Mouse (Mus musculus) retina, embryonic 14.5 days (tissue): ENCODE measurements at regions not wholly inside any gene's neighbourhood (a gene's known extent, or its start where the extent isn't known, plus 50 kb on each side); places are given as distances from the start of the nearest gene placed in this dataset.

Experiments
- DNase-seq: peaks from one replicate; pipeline ENCODE4 v3.0.0-alpha.2; 2015; ENCODE audit warnings: low spot score

DNA sequence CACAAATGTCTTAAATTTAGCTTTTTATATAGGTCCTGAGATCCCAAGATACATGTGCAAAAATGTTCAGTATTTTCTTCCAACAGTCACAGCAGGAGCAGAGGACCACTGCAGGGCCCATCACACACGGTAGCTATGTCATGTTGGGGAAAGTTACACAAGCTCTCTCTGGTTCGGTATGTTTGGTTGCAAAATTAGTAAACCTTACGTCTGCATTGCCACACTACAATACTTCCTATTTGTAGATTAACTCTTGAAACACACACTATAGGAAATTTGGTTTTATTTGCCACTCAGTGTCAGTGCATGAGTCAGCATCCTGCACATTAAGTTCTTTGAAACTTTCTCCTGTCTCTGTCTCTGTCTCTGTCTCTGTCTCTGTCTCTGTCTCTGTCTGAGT lies 82.0 kb downstream of the Cth start:
- DNase-seq = no peak

DNA sequence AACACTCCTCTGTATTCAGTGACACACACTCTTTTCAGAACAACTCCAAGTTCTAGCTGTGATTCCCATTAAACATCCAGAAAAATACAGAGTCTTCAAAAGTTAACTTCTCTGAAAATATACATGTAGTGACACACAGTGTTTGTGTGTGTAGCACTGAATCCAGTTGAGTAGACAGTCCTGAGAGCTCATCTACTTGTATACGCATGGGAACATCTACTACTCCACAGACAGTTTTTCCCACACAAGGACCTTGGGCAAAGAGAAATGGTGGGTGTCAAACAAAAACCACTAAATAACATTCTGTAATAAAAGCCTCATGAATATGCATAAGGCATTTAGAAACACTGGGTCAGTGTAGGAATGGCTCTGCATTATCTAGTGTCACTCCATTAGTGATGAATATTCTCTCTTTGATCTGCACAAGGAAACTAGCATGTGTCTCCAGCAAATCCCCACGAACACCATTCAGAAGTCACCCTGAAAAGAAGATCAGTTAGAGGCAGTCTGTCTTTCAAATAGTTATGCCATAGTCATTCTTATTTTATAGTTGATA lies 83.6 kb downstream of the Cth start:
- DNase-seq = no peak

DNA sequence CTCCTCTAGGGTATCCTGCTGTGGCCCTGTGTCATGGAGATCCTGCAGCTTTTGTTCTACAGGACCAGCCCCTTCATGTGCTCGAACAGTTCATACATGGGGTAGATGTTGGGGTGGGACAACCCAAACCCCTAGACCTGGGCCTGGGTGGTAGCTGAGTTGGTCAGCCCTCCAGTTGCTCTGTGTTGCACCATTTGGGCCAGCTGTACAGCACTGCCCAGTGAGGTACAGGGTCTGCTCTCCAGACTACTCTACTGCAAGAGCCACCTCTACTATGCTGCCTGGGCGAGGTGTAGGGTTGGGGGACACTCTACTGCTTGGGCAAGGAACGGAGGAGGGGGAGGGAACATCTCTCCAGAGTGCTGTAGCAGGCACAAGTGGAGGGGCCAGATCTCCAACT lies 120.6 kb downstream of the Cth start:
- no peak for DNase-seq

DNA sequence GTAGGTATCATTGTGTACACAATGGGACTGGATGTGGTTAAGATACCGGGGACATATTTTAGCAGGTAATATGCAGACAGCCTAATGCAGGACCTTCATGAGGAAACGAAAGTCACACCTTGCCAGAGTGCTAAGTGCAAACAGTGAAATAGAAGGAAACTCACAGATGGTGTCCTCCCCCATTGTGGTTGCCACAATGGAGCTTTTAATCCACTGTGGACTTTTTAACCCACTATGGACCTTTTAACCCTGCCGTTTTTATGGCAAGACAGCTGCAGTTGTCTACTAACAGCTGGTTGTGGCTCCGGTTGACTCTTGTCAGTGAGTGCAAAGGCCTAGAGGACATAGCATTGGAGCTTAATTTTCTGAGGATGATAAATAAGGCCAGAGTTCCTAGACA lies 121.5 kb downstream of the Cth start:
- DNase-seq = no peak

DNA sequence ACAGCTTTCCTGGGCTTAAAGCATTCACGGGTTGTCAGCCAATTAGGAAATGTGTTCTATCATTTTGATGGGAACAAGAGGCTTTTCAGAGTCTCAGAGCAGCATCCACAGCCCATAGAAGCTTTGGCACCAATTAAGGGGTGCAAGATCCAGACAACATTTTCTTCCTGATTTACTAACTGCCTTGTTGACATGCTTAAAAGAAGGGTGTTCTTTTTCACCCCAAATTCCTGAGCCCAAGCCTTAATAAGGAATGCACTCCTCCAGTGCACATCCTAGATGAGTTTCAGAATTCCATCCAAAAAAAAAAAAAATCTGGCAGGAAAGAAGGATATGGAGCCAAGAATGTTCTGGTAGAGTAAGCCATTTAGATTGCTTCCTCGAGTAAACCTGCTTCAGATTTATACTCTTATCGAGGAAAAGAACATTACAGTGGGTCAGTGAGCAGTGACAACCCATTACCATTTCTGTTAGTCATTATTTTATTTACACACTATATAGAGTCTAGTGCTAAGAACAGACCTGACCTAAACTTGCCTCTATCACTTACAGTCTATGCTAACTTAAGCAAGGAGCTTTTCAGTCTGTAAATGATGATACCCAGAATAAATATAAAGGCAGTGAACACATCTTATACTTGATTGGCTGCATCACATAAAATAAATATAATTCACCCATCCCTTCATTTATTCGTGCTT lies 137.2 kb downstream of the Cth start:
- no peak for DNase-seq

DNA sequence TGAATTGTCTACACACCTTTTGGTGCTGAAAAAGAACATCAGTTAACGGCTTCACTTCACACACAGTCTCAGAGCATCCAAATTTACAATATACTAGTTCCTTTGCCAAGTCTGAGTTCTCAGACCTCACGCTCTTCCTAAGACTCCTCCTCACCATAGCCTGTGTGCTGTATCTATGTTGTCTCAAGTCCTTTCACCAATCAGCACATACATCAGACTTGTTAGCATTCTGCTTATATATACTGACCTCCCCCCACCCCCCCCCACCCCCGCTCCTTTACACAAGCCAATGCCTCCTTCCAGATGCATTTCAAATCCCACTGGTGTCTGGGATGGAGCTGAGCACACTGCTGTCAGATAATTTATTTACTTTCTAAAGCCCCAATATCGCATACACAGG lies 143.8 kb downstream of the Cth start:
- no peak for DNase-seq

DNA sequence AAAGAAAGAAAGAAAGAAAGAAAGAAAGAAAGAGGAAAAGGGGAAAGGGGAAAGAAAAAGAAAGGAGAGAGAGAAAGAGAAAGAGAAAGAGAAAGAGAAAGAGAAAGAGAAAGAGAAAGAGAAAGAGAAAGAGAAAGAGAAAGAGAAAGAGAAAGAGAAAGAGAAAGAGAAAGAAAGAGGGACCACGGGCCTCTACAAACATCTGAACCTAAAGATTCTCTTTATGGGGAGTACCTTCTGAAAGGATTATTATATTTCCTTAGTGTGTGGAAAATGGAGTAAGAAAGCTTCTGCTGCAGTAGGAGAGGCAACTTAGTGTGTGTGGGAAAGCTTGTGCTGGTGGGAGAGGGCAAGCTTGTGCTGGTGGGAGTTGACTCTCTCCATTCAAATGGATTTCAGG lies 147.1 kb downstream of the Cth start:
- no peak for DNase-seq

DNA sequence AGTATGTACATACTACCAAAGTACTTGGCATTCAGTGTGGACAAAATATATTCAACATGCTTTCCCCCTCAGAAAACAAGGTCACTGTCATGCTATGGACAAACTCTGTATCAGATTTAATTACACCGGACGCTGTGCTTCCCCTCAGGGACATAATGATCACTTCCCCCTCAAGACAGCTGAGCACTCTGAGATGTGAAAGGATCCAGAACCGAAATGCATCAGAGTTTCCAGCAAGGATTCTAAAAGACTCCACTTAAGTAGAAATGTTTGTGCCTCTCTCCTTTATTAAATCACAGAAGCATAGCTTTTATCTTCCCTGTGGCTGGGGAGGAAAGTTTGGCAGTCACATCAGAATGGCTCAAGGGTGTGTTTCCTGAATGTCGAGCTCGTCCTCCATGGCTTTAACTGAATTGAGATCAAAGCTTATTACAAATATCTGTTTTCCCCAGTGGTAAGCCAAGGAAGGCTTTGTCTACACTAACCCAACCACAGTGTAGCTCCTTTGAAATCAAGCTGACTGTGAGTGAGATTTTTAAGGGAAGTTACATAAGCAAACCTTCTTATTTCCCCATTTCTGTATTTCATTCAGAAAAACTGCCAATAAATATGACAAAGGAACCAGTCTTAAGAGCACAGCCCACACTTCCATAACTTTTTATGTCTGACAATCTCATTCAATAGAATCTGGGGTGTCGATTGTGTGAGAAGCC lies 161.2 kb downstream of the Cth start:
- no peak for DNase-seq

DNA sequence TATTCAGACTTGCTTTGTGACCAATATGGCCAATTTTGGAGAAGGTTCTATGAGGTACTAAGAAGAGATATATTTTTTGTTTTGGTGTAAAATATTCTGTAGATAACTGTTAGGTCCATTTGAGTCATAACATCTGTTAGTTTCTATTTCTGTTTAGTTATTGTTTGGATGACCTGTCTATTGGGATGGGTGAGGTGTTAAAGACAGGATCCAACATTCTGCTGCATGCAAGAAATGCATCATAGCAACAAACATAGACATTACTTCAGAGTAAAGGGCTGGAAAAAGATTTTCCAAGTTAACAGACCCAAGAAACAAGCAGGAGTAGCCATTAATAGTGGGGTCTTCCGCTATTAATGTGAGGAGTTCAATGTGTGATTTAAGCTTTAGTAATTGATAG lies 165.0 kb downstream of the Cth start:
- no peak for DNase-seq

DNA sequence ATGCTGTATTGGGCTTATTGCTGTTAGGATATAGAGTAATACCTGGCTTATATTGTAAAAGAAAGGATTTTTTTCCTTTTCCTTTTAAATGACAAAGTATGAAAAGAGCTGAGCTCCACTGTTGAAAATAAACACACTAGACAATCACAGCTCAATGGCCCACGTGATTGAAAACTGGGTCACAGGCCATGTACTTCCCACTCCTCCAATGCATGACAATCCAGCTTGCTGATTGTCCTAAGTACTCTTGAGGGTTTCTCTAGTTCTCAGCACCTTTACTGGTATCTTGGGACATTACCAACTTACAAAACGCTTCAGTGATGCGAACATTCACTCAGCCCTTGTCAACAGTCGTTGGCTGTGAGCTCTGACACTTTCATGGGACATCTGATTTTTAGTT lies 170.1 kb downstream of the Cth start:
- DNase-seq = no peak

DNA sequence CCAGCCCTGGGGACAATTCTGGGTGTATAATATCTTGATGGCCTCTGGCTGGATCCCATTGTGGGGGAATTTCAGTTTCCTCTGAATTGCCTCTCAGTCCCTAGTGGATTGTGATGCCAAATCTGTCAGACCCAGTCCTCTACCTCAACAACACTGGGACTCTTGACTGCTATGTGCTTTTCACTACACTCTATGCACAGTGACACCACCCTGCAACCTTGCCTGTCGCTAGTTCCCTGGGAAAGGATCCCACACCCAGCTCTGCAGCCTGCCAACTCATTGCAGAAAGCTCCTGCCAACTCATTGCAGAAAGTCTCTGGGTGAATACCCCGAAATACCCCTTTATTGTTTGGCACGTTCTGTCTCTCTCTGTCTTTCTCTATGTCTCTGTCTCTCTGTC lies 174.6 kb downstream of the Cth start:
- no peak for DNase-seq

DNA sequence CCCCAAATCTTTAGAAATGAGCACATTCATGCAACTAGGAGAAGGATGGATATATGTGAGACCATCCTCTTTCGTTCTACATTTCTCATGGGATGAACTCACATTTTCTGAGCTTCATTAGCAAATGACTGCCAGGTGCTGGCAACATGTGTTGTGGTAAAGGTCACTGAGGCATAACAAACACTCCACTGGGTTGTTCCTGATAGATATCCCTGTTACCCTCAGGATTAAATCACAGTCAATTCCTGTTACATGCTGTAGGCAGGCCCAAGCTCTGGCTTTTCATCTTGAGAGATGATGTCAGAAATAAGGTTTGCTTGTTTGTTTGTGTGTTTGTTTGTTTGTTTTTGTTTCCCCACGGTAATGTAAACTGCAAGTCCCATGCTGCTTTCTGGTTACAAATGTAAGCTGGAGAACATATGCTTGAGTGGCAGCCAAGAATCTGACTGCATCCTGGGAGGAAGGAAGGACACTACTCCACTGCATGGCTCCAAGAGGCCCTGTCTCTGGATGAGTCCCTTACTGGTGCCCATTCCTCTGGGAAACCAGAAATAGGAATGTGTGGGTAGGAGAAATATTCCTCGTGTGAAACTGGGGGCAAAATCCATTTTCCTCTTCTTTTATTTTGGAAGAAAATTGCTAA lies 176.4 kb downstream of the Cth start:
- DNase-seq = peak; percentile 13

DNA sequence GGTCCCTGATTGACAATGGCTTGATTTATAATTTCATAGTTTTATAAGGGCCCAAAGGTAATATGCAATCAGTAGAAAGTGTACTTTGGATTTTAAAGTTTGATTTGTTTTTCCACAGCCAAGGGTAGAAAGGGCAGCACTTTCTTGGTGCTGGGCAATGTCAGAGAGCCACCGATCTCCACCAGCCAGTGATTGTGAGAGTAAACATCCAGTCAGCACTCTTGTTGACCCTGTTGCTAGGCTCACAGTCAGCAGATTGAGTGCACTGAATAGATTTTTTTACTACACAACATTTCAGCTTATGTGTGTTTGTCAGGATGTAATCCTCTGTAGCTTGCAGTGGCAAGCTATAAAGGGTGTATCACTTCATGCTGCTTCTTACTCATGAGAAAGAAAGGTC lies 176.3 kb downstream of the Ptger3 start:
- DNase-seq = no peak

DNA sequence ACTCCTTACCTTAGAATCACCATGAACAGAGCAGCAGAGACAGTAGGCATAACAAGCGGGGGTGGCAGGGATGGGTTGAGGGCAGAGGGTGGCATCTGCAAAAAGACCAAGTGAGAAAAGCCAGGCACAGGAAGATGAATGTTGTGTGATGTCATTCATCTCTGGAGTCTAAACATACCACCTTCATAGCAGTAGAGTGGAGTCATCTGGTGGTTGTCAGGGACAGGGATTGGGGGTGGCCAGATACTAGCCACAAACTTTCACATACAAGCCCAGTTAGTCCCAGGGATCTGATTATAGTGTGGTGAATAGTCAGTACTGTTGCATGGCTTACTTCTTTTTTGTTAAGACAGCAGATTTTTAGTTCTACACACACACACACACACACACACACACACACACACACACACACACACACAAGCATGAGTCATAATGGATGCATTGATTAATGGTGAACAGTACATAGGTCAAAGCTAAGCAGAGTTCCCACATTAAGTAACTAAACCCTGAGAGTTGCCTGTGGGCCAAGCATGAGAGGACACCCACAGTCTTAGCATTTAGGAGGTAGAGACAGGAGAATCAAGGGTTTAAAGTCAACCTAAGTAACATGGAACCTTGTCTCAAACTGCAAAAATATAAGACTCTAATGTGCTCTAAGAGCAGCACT lies 173.1 kb downstream of the Ptger3 start:
- no peak for DNase-seq

DNA sequence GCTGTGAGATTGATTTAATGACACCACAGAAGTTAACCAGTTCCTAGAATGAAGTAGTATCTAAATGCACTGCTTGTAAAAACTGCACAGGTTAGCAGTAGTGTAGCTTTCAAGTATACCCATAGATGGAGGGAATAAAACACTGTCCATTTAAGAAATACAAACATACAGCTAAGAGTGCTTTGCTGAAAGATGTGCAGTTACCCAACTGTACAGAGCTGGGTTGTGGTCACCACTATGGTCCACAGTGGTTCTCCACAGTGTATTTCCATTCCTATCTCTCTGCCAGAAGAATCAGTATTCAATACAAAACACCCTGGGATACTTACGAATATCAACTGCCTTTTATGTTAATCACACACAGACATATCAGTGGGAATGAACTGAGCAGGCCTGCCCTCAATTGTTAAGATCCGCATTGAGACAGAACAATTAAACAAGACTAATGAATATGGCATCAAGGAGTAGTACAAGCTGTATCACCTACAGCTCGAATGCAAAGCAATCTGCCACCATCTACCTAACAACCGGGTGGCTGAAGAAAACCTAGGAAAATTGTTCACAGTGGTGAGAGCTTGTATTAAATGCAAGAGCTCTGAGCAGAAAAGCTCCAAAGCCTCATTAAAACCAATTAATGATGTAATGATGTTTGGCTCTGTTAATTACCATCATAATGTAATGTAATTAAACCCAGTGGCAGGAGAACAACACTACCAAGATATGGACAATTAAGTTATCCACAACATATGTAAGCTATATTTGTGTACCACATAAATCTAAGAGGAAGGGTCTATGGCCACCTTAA lies 165.6 kb downstream of the Ptger3 start:
- DNase-seq = no peak

DNA sequence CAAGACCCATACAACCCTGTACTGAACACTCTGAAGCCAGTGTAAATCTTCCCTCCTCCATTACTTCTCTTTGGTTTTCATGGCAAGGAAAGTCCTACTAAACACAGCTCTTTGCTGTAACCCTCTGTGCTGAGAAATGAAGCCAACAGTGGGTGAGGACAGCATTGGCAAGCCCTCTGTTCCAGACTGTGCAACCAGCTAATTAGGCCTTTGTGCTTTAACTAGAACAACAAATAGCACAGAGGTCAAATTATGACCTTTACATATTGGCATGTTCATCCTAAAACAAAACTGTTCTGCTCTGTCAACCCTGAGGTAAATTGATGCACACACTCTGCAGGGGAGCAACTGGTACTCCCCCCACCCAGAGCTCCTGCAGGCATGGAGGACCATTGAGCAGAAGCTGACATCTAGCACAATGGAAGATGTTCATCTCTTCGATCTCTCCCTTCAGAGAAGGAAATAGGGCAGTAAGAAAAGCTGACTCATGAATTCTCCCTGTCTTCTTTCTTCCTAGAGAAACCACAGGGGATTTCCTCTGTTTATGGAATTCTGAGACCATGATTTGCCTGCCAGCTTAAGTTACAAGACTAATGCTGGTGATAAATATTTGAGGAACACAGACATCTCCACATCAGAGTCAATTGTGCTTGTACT lies 163.1 kb downstream of the Ptger3 start:
- peak; percentile 16 for DNase-seq

DNA sequence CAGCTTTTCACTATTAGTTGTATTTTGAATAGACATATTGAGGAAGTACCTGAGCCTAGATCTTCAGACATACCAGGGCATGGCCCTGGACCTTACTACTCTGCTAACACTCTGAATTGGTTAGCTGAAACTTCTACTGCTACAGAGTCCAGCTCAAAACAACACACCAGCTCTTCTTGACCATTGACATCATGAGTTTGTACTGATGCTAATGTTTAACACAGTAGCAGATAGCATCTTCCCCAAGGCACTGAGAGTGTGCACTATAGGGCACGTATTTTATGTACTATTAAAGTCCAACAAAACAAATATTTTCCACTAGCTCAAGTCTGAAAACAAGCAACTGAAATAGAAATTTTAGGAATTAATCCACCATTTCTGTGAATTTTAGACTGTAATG lies 157.8 kb downstream of the Ptger3 start:
- no peak for DNase-seq

DNA sequence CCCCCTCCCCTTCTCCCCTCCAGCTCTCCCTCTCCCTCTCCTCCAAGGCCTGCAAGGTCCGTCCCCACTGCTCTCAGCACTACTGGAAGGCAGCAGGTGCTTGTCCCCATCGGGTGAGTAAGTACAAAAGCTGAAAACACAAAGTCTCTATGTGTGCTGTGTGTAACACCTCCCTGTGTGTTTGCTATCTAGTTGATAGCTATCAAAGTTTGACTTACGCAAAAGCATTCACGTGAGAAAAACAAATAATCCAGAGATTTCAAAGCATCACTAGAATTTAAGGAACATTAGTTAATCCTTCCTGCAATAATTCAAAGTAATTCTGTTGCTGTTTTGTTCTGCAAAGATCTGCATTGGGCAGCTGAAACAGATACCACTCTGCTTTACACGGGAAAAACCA lies 156.5 kb downstream of the Ptger3 start:
- DNase-seq = no peak

DNA sequence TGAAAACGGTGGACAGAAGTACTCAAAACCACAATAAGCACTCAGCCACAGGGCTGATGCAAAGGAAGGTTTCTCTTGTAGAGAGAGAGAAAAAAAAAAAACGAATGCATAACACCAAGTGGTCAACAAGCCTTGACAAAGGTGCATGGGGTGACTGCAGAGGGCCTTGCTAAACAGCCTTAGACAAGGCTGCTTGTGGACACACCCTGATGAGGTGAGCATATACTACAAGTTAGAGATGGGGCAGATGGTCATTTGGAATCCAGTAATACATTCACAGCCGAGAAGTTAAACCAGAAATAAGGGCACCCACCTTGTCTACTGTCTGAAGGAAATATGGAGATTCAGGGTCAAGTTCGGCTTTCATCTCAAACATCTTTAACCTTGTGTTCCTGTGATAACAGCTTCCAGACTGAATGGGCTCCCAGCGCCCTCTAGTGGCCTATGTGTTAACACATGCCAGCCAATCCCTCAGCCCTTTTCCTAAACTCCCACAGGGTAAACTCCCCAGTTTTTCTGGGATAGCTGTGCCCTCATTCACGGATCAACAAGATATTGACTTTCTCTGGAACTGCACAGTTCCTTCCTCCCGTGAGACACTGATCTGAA lies 150.7 kb downstream of the Ptger3 start:
- DNase-seq = peak; percentile 91

DNA sequence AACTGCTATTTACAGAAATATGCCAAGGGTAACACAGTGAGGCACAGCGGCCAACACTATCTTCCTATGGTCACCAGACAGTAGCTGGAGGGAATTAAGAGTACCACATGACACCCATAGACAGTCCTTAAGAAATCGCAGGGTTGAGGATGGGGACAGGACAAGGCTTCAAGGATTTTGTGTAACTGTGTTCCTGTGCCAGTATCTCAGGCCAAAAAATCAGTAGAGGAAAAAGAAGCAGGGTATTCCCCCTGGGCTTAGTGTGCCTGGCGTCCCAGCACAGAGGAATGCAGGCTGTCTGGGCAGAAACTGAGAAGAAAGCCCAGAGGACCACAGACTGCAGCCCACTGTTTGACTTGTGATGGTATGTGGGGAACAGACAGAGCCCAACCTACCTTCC lies 147.3 kb downstream of the Ptger3 start:
- no peak for DNase-seq
